Mouse (Mus musculus): ENCODE data around the gene Rab3gap1. TPM values are rescaled to one million over a fixed set of nuclear protein-coding genes. Genes with fewer than 3 reads are reported as not detected.

Gene Rab3gap1
- total RNA-seq, 4 experiments from 2014 or later: 79.8 to 85.6 (median 83.1) TPM

GRCm38 (mm10) chr1:127980911-127981559 is 112.5 kb downstream of the Rab3gap1 start:
- no peak for DNase-seq (ENCODE audit: low spot score in 2 of 2)

DNA sequence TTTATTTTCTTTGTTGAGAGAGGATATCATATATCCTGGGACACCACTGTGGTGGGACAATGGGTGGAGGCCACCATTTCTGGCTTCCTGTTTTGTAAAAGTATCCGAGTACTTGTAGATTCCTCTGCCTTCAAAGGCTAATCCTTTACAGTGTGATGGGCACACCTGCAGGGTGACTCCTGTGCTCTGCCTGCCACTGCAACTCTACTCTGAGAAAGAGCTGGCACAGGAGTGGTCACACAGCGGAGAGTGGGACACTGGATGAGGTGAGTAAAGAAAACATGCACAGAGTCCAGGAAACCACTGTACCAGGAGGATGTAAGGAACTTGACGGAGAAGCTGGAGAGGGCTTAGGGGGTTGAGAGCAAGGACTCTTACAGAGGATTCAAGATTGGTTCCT is 113.7 kb downstream of the Rab3gap1 start:
- no peak for DNase-seq (ENCODE audit: low spot score in 2 of 2)

- DNase-seq (ENCODE audit: low spot score in 2 of 2): no peak
Observed at GRCm38 (mm10) chr1:127983274-127983993, 114.9 kb downstream of the Rab3gap1 start.

DNA sequence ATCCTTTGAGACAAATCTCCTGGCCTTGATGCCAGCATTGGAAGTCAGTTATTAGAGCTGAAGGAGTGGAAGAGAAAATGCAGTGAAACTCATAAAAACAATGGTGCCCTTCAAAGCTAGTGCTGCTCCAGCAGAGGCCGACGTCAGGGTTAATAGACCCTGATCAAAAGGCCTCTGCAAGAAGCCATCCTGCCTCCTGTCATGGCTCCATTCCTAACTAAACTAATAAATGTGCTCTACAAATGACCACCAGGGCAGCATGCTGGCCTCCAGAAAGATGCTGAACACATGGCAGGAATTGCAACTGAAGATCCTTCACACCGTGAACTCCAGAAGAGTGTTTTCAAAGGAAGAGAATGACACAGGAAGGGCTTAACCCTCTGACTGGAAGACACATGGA is 116.8 kb downstream of the Rab3gap1 start:
- no peak for DNase-seq (ENCODE audit: low spot score in 2 of 2)

DNA sequence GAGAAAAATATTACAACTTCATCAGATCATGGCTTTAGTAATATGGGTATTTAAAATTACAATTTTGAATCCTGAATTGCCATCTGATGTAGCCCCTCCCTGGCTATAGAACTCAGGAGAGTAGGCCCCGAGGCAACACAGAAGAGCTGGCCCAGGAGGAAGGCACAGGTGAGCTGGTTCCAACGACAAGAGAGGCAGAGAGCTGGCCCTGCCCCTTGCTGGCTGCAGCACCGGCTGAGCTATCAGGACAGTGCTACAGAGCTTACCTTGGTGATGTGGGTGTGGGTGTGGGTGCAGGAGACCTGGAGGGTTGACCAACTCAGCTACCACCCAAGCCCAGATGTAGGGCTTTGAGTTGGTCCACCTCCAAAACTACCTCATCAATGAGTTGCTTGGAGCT is 119.7 kb downstream of the Rab3gap1 start:
- DNase-seq (ENCODE audit: low spot score in 2 of 2): no peak

DNA sequence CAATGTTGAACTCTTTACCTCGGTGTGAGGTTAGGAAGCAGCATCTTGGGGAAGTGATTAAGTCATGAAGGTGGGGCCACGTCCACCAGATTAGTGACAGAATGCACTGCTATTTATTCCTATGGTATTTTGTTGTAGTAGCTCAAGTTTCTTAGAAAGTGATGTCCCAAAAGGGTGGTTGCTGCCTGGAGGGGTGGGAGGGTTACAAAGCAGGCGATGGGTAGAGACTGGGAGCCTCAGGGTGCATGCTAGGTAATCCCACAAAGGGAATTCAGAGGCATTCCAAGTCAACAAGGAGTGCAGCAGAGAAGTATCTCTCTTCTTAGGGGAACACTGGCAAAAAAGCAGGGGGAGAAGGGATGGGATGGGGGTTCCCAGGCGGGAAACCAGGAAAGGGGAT is 120.8 kb downstream of the Rab3gap1 start:
- DNase-seq (ENCODE audit: low spot score in 2 of 2): no peak

- DNase-seq (ENCODE audit: low spot score in 2 of 2): peak in 1 of 2 experiments; percentile 32
Observed at GRCm38 (mm10) chr1:127989876-127990731, 121.5 kb downstream of the Rab3gap1 start.

Other genes with a start within 250 kb of the Rab3gap1 start
- 10 to 100 TPM; 18.8 to 20.4 (median 19.4) TPM for gene Tmem163, start 189.2 kb upstream of the Rab3gap1 start, total RNA-seq (2022)
- gene Acmsd, start 139.4 kb upstream of the Rab3gap1 start, total RNA-seq (2022): not detected
- gene Ccnt2, start 94.6 kb upstream of the Rab3gap1 start, total RNA-seq (2022): 10 to 100 TPM; 56.7 to 60.8 (median 59.5) TPM
- 1 to 10 TPM; 4.7 to 6.2 (median 5.5) TPM for gene Map3k19, start 13.7 kb upstream of the Rab3gap1 start, total RNA-seq (2022)
- gene Zranb3, start 234.3 kb downstream of the Rab3gap1 start, total RNA-seq (2022): 1 to 10 TPM; 6.4 to 8.2 (median 7.3) TPM
- 100 to 1,000 TPM; 328 to 386 (median 370) TPM for gene R3hdm1, start 234.5 kb downstream of the Rab3gap1 start, total RNA-seq (2022)

All from left cerebral cortex, adult 8-10 months (tissue).